Mouse (Mus musculus): ENCODE results near the gene Dnmt3a.
A peak's percentile ranks its signal among the peaks of the same experiment; 100 is the strongest.

Gene Dnmt3a

GRCm38 (mm10) chr12:3884892-3885493 lies 79.2 kb downstream of the Dnmt3a start:
- DNase-seq (ENCODE audit: low read depth, low spot score) = no peak
- Histone ChIP-seq H3K36me3 (ENCODE audit: control insufficient read depth, insufficient read depth, low read length, poor library complexity, severe bottlenecking) (peaks cover 3% of the 10 kb centered on the region; the same call in 1 of the 2 replicates), H3K27me3 (ENCODE audit: control insufficient read depth, insufficient read depth, low read length, poor library complexity, severe bottlenecking) (no peaks in the 10 kb centered on the region)

- Histone ChIP-seq H3K36me3 (ENCODE audit: control insufficient read depth, insufficient read depth, low read length, poor library complexity, severe bottlenecking) (peaks cover 3% of the 10 kb centered on the region; the same call in 1 of the 2 replicates), H3K27me3 (ENCODE audit: control insufficient read depth, insufficient read depth, low read length, poor library complexity, severe bottlenecking) (no peaks in the 10 kb centered on the region)
- no peak for DNase-seq (ENCODE audit: low read depth, low spot score)
These were observed 80.8 kb downstream of the Dnmt3a start for GRCm38 (mm10) chr12:3886601-3887000.

DNA sequence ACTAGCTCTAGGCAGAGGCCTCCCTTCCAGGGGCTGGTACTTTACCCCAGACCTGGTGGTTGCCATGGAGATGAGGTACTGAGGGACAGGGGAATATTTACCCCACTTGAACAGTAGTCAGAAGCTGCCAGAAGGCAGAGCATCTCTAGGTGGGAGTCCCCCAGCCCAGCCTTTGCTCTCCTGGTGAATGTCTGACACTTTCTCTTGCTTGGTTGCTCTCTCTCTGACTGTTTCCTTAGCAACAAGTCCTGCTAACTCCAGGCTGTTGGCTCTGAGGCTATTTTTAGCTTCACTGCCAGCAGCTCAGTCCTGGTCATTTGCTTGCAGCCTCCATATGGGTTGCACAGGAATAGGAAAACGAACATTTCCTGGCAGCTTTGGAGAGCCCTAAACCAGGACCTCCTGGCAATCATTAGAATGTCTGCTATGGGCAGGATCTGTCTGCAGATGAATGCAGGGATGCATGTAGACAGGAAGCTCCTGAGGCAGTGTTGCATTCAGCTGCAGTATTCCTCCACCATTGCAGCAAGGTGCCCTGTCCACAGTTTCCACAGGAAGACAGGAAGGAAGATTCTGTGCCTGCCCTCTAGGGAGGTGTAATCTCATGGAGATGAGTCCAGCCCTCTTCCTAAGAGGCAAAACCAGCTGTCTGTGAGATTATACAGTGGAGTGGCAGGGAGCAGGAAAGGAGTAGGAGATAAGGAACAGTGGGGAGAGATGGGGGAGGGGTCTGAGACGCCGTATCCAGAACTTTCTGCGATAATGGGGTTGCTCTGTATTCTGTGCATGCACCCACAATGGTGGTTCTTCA lies 81.9 kb downstream of the Dnmt3a start:
- H3K36me3 ChIP-seq (ENCODE audit: control insufficient read depth, insufficient read depth, low read length, poor library complexity, severe bottlenecking) = peaks cover 2% of the 10 kb centered on the region; the same call in 1 of the 2 replicates
- DNase-seq (ENCODE audit: low read depth, low spot score) = no peak

GRCm38 (mm10) chr12:3889875-3890635 lies 84.2 kb downstream of the Dnmt3a start:
- no peak for DNase-seq (ENCODE audit: low read depth, low spot score)
- no peaks in the 10 kb centered on the region; the same call in 1 of the 2 replicates for H3K36me3 ChIP-seq (ENCODE audit: control insufficient read depth, insufficient read depth, low read length, poor library complexity, severe bottlenecking)
- H3K27me3 ChIP-seq (ENCODE audit: control insufficient read depth, insufficient read depth, low read length, poor library complexity, severe bottlenecking) = no peaks in the 10 kb centered on the region

More for the DNA sequence above, 81.9 kb downstream of the Dnmt3a start:
- no peaks in the 10 kb centered on the region for H3K27me3 ChIP-seq (ENCODE audit: control insufficient read depth, insufficient read depth, low read length, poor library complexity, severe bottlenecking)

- Histone ChIP-seq H3K36me3 (ENCODE audit: control insufficient read depth, insufficient read depth, low read length, poor library complexity, severe bottlenecking) (peaks cover 3% of the 10 kb centered on the region), H3K27me3 (ENCODE audit: control insufficient read depth, insufficient read depth, low read length, poor library complexity, severe bottlenecking) (no peaks in the 10 kb centered on the region)
- peak; percentile 65 for DNase-seq (ENCODE audit: low read depth, low spot score)
These were observed 85.2 kb downstream of the Dnmt3a start for GRCm38 (mm10) chr12:3890753-3891751.

DNA sequence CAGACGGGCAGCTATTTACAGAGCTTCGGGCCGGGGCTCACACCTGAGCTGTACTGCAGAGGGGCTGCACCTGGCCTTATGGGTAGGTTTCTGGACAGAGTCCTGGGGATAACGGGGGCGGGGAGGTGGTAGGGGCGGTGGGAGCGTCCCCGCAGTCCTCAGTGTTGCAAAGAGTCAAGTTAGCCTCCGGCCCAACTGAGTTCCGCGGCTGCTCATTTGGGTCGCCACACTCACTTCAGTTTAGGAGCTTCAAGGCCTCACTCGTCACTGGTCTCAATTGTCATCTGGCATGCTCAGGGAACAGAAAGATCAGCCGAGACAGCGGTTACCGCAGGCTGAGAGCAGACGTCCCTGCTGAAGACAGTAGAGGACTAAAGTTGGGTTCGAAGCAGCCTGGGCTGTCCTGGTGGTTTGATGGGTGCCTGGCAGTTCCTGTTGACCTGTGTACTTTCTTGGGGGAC lies 86.0 kb downstream of the Dnmt3a start:
- peaks cover 3% of the 10 kb centered on the region for H3K36me3 ChIP-seq (ENCODE audit: control insufficient read depth, insufficient read depth, low read length, poor library complexity, severe bottlenecking)
- DNase-seq (ENCODE audit: low read depth, low spot score) = peak; percentile 48
- no peaks in the 10 kb centered on the region for H3K27me3 ChIP-seq (ENCODE audit: control insufficient read depth, insufficient read depth, low read length, poor library complexity, severe bottlenecking)

GRCm38 (mm10) chr12:3892240-3893059 lies 86.6 kb downstream of the Dnmt3a start:
- peak; percentile 31 for DNase-seq (ENCODE audit: low read depth, low spot score)
- peaks cover 3% of the 10 kb centered on the region for H3K36me3 ChIP-seq (ENCODE audit: control insufficient read depth, insufficient read depth, low read length, poor library complexity, severe bottlenecking)

DNA sequence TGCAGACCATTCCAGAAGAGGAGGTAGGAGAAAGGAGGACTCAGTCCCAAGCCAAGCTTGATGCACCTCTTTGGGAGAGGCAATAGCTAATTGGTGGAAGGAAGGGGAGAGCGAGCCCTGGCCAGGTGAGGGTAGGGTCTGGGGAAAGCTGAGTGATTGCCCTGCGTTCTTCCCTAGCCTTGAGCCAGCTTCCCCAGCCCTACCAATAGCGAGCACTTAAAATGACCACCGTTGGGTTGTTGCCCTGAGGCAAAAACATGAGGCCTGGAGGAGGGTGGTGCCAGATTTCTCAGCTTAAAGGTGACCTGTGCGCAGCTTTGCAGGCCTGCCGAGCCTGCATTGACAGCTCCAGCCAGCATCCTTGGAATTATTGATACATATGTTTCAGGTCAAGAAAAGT lies 87.5 kb downstream of the Dnmt3a start:
- DNase-seq (ENCODE audit: low read depth, low spot score) = no peak
- H3K36me3 ChIP-seq (ENCODE audit: control insufficient read depth, insufficient read depth, low read length, poor library complexity, severe bottlenecking) = peaks cover 3% of the 10 kb centered on the region

More at GRCm38 (mm10) chr12:3892240-3893059, 86.6 kb downstream of the Dnmt3a start:
- H3K27me3 ChIP-seq (ENCODE audit: control insufficient read depth, insufficient read depth, low read length, poor library complexity, severe bottlenecking) = no peaks in the 10 kb centered on the region

GRCm38 (mm10) chr12:3894525-3894924 lies 88.7 kb downstream of the Dnmt3a start:
- H3K36me3 ChIP-seq (ENCODE audit: control insufficient read depth, insufficient read depth, low read length, poor library complexity, severe bottlenecking) = peaks cover 10% of the 10 kb centered on the region
- no peaks in the 10 kb centered on the region for H3K27me3 ChIP-seq (ENCODE audit: control insufficient read depth, insufficient read depth, low read length, poor library complexity, severe bottlenecking)
- no peak for DNase-seq (ENCODE audit: low read depth, low spot score)

More for the DNA sequence above, 87.5 kb downstream of the Dnmt3a start:
- H3K27me3 ChIP-seq (ENCODE audit: control insufficient read depth, insufficient read depth, low read length, poor library complexity, severe bottlenecking) = no peaks in the 10 kb centered on the region

DNA sequence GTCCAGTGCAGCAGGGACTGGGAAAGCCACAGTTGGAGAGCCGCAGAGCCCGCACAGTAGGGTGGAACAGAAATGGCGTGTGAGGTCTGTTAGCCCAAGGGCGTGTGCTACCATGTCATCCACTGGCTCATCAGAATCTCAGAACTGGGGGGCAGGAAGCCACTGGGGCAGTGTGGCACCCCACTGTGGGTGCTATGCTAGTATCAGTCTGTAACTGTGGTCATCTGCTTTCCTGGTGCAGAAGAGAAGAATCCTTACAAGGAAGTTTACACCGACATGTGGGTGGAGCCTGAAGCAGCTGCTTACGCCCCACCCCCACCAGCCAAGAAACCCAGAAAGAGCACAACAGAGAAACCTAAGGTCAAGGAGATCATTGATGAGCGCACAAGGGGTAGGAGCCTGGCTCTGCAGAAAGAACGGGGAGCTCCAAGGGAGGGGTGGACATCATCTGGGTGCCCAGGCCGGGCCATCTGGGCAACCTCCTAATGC lies 91.3 kb downstream of the Dnmt3a start:
- DNase-seq (ENCODE audit: low read depth, low spot score) = no peak
- Histone ChIP-seq H3K36me3 (ENCODE audit: control insufficient read depth, insufficient read depth, low read length, poor library complexity, severe bottlenecking) (peaks cover 19% of the 10 kb centered on the region), H3K27me3 (ENCODE audit: control insufficient read depth, insufficient read depth, low read length, poor library complexity, severe bottlenecking) (no peaks in the 10 kb centered on the region)

- Histone ChIP-seq H3K27me3 (ENCODE audit: control insufficient read depth, insufficient read depth, low read length, poor library complexity, severe bottlenecking) (no peaks in the 10 kb centered on the region), H3K36me3 (ENCODE audit: control insufficient read depth, insufficient read depth, low read length, poor library complexity, severe bottlenecking) (peaks cover 19% of the 10 kb centered on the region)
- no peak for DNase-seq (ENCODE audit: low read depth, low spot score)
These were observed 93.0 kb downstream of the Dnmt3a start for GRCm38 (mm10) chr12:3898811-3899210.

GRCm38 (mm10) chr12:3905436-3905835 lies 99.6 kb downstream of the Dnmt3a start:
- H3K36me3 ChIP-seq (ENCODE audit: control insufficient read depth, insufficient read depth, low read length, poor library complexity, severe bottlenecking) = peaks cover 5% of the 10 kb centered on the region
- no peaks in the 10 kb centered on the region for H3K27me3 ChIP-seq (ENCODE audit: control insufficient read depth, insufficient read depth, low read length, poor library complexity, severe bottlenecking)
- DNase-seq (ENCODE audit: low read depth, low spot score) = no peak

GRCm38 (mm10) chr12:3906308-3906707 lies 100.5 kb downstream of the Dnmt3a start:
- no peak for DNase-seq (ENCODE audit: low read depth, low spot score)
- Histone ChIP-seq H3K36me3 (ENCODE audit: control insufficient read depth, insufficient read depth, low read length, poor library complexity, severe bottlenecking) (peaks cover 5% of the 10 kb centered on the region; the same call in 1 of the 2 replicates), H3K27me3 (ENCODE audit: control insufficient read depth, insufficient read depth, low read length, poor library complexity, severe bottlenecking) (no peaks in the 10 kb centered on the region)

All from splenic B cell, adult 2 months (primary cell).